Mouse (Mus musculus): ENCODE data around the gene Mgp.

DNA sequence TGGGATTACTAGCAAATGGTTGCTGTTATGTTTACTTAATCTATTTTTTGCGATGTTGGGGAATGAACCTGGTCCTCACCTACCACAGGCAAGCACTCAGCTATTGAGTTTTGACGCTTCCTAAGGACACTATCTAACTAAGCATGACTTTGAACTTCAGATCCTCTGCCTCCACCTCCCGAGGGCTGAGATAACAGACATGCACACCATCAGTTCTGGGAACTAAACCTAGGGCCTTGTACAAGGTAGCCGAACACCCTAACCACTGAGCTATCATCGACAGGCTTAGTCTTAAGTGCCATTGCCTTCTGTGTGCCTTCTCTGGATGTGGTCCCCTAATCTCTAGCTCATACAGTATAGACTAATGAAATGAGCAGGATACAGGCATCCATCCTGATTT is 10.3 kb downstream of the Mgp start:
- TF ChIP-seq CTCF (IDR thresholded peaks at IDR 0.05) (no peak), EP300 (IDR thresholded peaks at IDR 0.05) (no peak)
